Mouse (Mus musculus) frontal cortex, adult (tissue): Measurements from ENCODE around the gene Arxes1.

Experiments used
- ATAC-seq: cut with Nextera tagmentation; 2 replicates; pipeline ENCODE4 v1.9.2; 2017; ENCODE audit warnings: mild to moderate bottlenecking, moderate library complexity, mixed read lengths; ENCODE audit not compliant: low TSS enrichment

The Arxes1 gene

DNA sequence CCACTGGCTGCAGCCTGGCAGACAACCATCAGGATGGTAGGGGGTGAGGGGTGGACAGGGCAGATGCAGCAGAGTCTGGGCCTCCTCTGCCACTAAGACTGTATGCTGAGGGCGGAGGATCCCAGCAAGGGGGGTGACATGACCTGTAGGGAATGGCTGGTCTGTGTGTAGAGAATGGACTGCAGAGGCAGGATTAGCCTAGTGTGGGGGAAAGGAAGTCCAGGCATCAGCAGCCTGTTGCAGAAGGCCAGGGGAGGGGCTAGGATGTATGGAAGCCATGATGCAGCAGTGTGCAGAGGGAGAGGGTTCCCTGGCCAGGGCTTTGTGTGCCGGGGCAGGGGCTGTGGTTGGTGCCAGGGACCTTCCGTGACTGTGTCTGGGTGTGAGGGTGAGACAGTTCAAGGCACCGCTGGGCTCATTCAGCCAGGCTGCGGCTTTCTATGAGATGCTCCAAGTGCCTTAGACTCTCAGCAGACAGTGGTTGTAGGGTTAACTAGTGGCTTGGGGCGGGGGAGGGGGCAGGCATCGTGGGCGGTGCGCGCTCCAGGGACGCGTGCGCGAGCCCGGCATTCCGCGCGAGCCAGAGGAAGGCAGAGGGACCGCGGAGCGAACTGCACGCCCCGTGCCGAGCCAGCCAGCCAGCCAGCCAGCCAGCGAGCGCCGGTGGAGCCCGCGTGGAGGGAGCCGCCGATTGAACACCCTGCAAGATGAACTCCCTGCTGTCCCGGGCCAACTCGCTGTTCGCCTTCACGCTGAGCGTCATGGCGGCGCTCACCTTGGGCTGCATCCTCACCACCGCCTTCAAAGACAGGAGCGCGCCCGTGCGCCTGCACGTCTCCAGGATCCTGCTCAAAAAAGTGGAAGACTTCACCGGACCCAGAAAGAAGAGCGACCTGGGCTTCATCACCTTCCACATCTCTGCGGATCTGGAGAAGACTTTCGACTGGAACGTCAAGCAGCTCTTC, at the start of gene Arxes1:
Arxes1 (plus strand) TSS at position 569 of the 965 bp plus-strand sequence.
- ATAC-seq: peak; percentile 84

DNA sequence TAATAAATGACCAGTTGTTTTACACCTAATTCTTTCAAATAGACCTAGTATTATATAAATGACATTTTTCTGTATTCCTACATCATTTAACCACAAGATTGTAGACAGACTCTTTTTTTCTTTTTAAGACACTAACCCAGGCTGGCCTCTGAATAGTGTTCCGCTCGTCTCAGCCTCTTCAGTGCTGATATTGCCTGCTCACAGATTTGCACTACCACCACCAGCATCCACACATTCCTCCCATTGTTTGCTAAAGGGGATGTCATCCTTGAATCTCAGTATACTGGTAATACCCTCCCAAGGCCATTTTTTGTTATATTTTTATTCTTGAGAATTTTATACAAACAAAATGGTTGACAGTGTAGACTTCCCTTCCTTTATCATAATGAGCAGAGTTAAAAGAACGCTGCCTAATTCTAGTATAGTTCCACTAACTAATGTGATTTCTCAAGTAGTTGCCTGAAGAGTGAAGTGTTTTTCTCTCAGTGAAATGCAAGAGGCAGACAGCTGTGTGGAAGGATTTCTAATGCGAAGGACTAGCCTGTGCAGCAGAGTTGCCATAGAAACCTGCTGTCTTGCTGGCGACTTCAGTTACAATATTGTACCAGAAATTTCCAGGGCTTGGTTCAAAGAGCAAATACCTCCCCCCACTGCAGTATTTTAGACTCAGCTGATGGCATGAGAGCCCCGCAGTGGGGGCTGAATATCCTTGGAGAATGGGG, 48.5 kb upstream of the Arxes1 start:
- peak; percentile 95 for ATAC-seq

GRCm38 (mm10) chrX:135986267-135986666, 46.9 kb upstream of the Arxes1 start:
- ATAC-seq: no peak

- no peak for ATAC-seq
These were observed 42.5 kb upstream of the Arxes1 start for GRCm38 (mm10) chrX:135990661-135991060.

DNA sequence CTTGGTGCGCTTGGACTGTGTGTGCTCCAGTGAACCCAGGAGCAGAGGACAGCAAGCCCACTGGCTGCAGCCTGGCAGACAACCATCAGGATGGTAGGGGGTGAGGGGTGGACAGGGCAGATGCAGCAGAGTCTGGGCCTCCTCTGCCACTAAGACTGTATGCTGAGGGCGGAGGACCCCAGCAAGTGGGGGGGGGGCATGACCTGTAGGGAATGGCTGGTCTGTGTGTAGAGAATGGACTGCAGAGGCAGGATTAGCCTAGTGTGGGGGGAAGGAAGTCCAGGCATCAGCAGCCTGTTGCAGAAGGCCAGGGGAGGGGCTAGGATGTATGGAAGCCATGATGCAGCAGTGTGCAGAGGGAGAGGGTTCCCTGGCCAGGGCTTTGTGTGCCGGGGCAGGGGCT, 40.0 kb upstream of the Arxes1 start:
- peak; percentile 80 for ATAC-seq

- peak; percentile 92 for ATAC-seq
These were observed 39.5 kb upstream of the Arxes1 start, which contains the start of gene Arxes2 for GRCm38 (mm10) chrX:135993664-135994119. Gene Arxes2 (plus strand): TSS chrX:135993824.

- no peak for ATAC-seq
These were observed 25.8 kb upstream of the Arxes1 start for GRCm38 (mm10) chrX:136007199-136007843.

DNA sequence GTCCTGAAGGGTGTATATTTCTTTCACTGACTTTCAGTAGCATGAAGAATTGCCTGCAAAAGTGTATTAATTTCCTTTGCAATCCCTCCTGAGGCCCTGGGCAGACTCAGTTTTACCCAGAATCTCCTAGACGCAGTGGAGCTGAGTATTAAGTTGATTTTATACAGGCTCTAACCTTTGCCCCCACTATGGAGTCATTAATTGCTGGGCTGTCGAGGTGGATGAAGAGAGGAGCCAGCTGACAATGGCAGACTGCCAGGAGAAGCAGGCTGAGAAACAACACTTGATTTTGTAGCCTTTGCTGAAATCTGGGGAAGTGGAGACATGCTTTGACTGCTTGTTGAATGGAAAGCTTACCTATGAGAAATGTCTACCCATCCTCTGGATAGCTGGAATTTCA, 18.8 kb upstream of the Arxes1 start:
- ATAC-seq: no peak

- ATAC-seq: no peak
These were observed 2.8 kb upstream of the Arxes1 start for GRCm38 (mm10) chrX:136030331-136030730.

GRCm38 (mm10) chrX:136043726-136044125, 10.6 kb downstream of the Arxes1 start:
- no peak for ATAC-seq

GRCm38 (mm10) chrX:136047528-136047927, 14.4 kb downstream of the Arxes1 start:
- peak; percentile 84 for ATAC-seq

DNA sequence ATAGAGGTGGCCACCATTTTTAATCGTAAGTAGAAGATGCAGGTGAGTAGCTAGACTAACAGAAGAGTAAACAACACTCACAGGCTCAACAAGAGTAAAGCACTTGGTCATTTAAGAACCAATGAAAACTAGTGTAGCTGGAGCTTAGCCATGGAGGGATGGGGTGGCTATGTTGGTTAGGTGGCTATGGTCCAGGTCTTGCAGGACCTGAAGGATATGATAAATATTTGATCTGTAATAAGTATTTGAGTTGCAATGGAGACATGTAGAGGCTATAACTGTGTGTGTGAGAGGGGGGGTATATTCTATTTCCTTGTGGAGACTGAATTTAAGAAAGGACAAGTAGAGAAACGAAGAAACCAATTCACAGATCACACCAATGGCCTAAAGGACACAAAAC, 18.1 kb downstream of the Arxes1 start:
- ATAC-seq: no peak

GRCm38 (mm10) chrX:136060698-136061097, 27.5 kb downstream of the Arxes1 start:
- ATAC-seq: no peak

- ATAC-seq: peak; percentile 61
These were observed 34.2 kb downstream of the Arxes1 start for GRCm38 (mm10) chrX:136067201-136067991.

- peak; percentile 99 for ATAC-seq
These were observed 34.9 kb downstream of the Arxes1 start, which contains the start of gene Bex2 for GRCm38 (mm10) chrX:136068020-136068419. Gene Bex2 (minus strand): TSS chrX:136068236.
